ENCODE assay signal across 25 mouse cellular contexts in genomic region chr3:153416383-153416782, GRCm38 (mm10).
DNase-seq lines count a peak whose midpoint lies in the region; ATAC-seq and TF ChIP-seq lines count a peak whose summit lies in the region.
"Had no signal": no experiment of that assay in that cellular context is flagged by ENCODE, and none has a peak within 500 bp of the region (broad histone marks: within the 10 kb centered on the region; RNA-seq: fewer than 3 reads in every experiment).

No protein-coding gene starts in this region.

- H3K4me1 ChIP-seq in forebrain, postnatal 0 days (ENCODE audit: insufficient read depth), result 0 out of 2 replicates have a peak, but pooled peaks cover 3% of the 10 kb centered on the region
- peaks cover 8% of the 10 kb centered on the region for H3K4me1 ChIP-seq in forebrain, embryonic 16.5 days (replicated peaks; ENCODE audit: control insufficient read depth, insufficient read depth, low read length)
- H3K4me1 ChIP-seq in kidney, adult 2 months (ENCODE audit: control insufficient read depth, insufficient read depth, low read length), result peaks cover 5% of the 10 kb centered on the region; the same call in 1 of the 2 replicates
- H3K4me1 ChIP-seq in testis, adult 2 months (ENCODE audit: control insufficient read depth, insufficient read depth, low read length), result no peaks in the 10 kb centered on the region
- H3K4me1 ChIP-seq: embryonic facial prominence, embryonic 15.5 days; heart, embryonic 12.5 days had no signal

- no peak overlapping the region for H3K9ac ChIP-seq in forebrain, postnatal 0 days
- H3K9ac ChIP-seq in forebrain, embryonic 16.5 days (replicated peaks; ENCODE audit: low read depth, low read length), result no peak overlapping the region
- H3K9ac ChIP-seq: embryonic facial prominence, embryonic 15.5 days; forebrain, embryonic 13.5 days; heart, embryonic 12.5 days; hindbrain, embryonic 14.5 days; liver, embryonic 12.5 days; liver, postnatal 0 days; midbrain, embryonic 12.5 days had no signal

- DNase-seq in forebrain, postnatal 0 days, result no peak
- DNase-seq in kidney, postnatal 14 days, result peak; percentile 36
- no peak for DNase-seq in kidney, adult 2 months
- DNase-seq in testis, postnatal 14 days (ENCODE audit: low spot score), result no peak
- no peak for DNase-seq in layer of hippocampus, postnatal 14 days (ENCODE audit: low spot score in 2 of 2)
- no peak for DNase-seq in layer of hippocampus, adult 9-10 months (ENCODE audit: low spot score)
- DNase-seq: adrenal gland, postnatal 14 days; cerebellum, adult 18-20 months; gastrocnemius, postnatal 36 days; heart, adult 18-20 months; kidney, adult 8-10 months; left cerebral cortex, postnatal 4 days; liver, postnatal 0 days; lung, postnatal 36 days; right cerebral cortex, postnatal 4 days had no signal

- no peaks in the 10 kb centered on the region for H3K36me3 ChIP-seq in forebrain, postnatal 0 days (ENCODE audit: insufficient read depth)
- H3K36me3 ChIP-seq in forebrain, embryonic 16.5 days (ENCODE audit: control insufficient read depth, insufficient read depth), result no peaks in the 10 kb centered on the region
- H3K36me3 ChIP-seq in kidney, adult 2 months (ENCODE audit: control insufficient read depth, insufficient read depth, low read length), result no peaks in the 10 kb centered on the region
- H3K36me3 ChIP-seq in testis, adult 2 months (ENCODE audit: control insufficient read depth, insufficient read depth, low read length), result no peaks in the 10 kb centered on the region
- H3K36me3 ChIP-seq: embryonic facial prominence, embryonic 10.5 days; embryonic facial prominence, embryonic 15.5 days; heart, embryonic 12.5 days; liver, embryonic 12.5 days; midbrain, embryonic 12.5 days had no signal

- H3K27ac ChIP-seq in forebrain, postnatal 0 days (ENCODE audit: low read depth, low read length), result 0 out of 2 replicates have a peak overlapping the region, but pooled peaks have one; percentile 50
- H3K27ac ChIP-seq in forebrain, embryonic 16.5 days (ENCODE audit: low read length), result no peak overlapping the region
- no peak overlapping the region for H3K27ac ChIP-seq in kidney, adult 2 months (ENCODE audit: insufficient read depth, low read depth, low read length)
- H3K27ac ChIP-seq in testis, adult 2 months (ENCODE audit: control insufficient read depth, insufficient read depth, low read depth, low read length), result no peak overlapping the region
- H3K27ac ChIP-seq: embryonic facial prominence, embryonic 10.5 days; embryonic facial prominence, embryonic 15.5 days; forebrain, embryonic 13.5 days; gastrocnemius, adult 2 months; hindbrain, embryonic 14.5 days; liver, embryonic 12.5 days; midbrain, embryonic 12.5 days had no signal

- no peaks in the 10 kb centered on the region for H3K9me3 ChIP-seq in forebrain, postnatal 0 days (ENCODE audit: low read length)
- no peaks in the 10 kb centered on the region for H3K9me3 ChIP-seq in forebrain, embryonic 16.5 days (ENCODE audit: control insufficient read depth, low read length)
- H3K9me3 ChIP-seq: embryonic facial prominence, embryonic 10.5 days; embryonic facial prominence, embryonic 15.5 days; forebrain, embryonic 13.5 days; heart, embryonic 12.5 days; liver, embryonic 12.5 days; midbrain, embryonic 12.5 days had no signal

- no peak for TF ChIP-seq POLR2A in kidney, adult 2 months (IDR thresholded peaks at IDR 0.05; ENCODE audit: low read depth, low read length)
- TF ChIP-seq POLR2A in testis, adult 2 months (IDR thresholded peaks at IDR 0.05; ENCODE audit: control insufficient read depth, low read depth, low read length), result no peak

- no peak for TF ChIP-seq CTCF in forebrain, postnatal 0 days (IDR thresholded peaks at IDR 0.05; ENCODE audit: low read depth)
- TF ChIP-seq CTCF in kidney, adult 2 months (conservative IDR thresholded peaks at IDR 0.05; ENCODE audit: insufficient read depth, insufficient read length, low read depth, low read length), result no peak
- no peak for TF ChIP-seq CTCF in testis, adult 2 months (IDR thresholded peaks at IDR 0.05; ENCODE audit: control insufficient read depth, insufficient read depth, insufficient replicate concordance, low read depth, low read length)

- no peak for ATAC-seq in forebrain, postnatal 0 days
- ATAC-seq in forebrain, embryonic 16.5 days, result no peak
- ATAC-seq: forebrain, embryonic 13.5 days; liver, embryonic 12.5 days; liver, postnatal 0 days had no signal

- WGBS in forebrain, postnatal 0 days, result 65% methylated on average over 4 of the region's 4 CpGs
- 70% methylated on average over 4 of the region's 4 CpGs for WGBS in forebrain, embryonic 16.5 days
- 83% methylated on average over 4 of the region's 4 CpGs for WGBS in kidney, adult 2 months

- no peaks in the 10 kb centered on the region for H3K27me3 ChIP-seq in forebrain, postnatal 0 days (ENCODE audit: insufficient read depth, low read length)
- no peaks in the 10 kb centered on the region for H3K27me3 ChIP-seq in forebrain, embryonic 16.5 days (replicated peaks; ENCODE audit: control insufficient read depth, insufficient read depth, low read length)
- H3K27me3 ChIP-seq in kidney, adult 2 months (replicated peaks; ENCODE audit: control insufficient read depth, insufficient read depth, low read length), result no peaks in the 10 kb centered on the region
- no peaks in the 10 kb centered on the region for H3K27me3 ChIP-seq in testis, adult 2 months (ENCODE audit: control insufficient read depth, insufficient read depth, low read length)
- H3K27me3 ChIP-seq: embryonic facial prominence, embryonic 15.5 days; forebrain, embryonic 13.5 days; heart, embryonic 12.5 days; liver, embryonic 12.5 days; midbrain, embryonic 12.5 days had no signal

- H3K4me2 ChIP-seq in forebrain, postnatal 0 days (ENCODE audit: low read depth), result no peak overlapping the region
- H3K4me2 ChIP-seq in forebrain, embryonic 16.5 days (ENCODE audit: low read length), result no peak overlapping the region
- H3K4me2 ChIP-seq: embryonic facial prominence, embryonic 15.5 days; forebrain, embryonic 13.5 days; heart, embryonic 12.5 days; hindbrain, embryonic 14.5 days; liver, embryonic 12.5 days; midbrain, embryonic 12.5 days had no signal

- no peak overlapping the region for H3K4me3 ChIP-seq in forebrain, postnatal 0 days (ENCODE audit: low read depth, low read length)
- no peak overlapping the region for H3K4me3 ChIP-seq in forebrain, embryonic 16.5 days (replicated peaks; ENCODE audit: low read length)
- no peak overlapping the region for H3K4me3 ChIP-seq in kidney, adult 2 months (ENCODE audit: insufficient read depth, low read depth, low read length)
- peak overlapping the region; percentile 37 for H3K4me3 ChIP-seq in testis, adult 2 months (ENCODE audit: control insufficient read depth, low read depth, low read length)
- H3K4me3 ChIP-seq: embryonic facial prominence, embryonic 10.5 days; embryonic facial prominence, embryonic 15.5 days; forebrain, embryonic 13.5 days; gastrocnemius, adult 2 months; heart, embryonic 12.5 days; liver, embryonic 12.5 days; midbrain, embryonic 12.5 days had no signal
